Mouse (Mus musculus): ENCODE measurements at regions not wholly inside any gene's neighbourhood (a gene's known extent, or its start where the extent isn't known, plus 50 kb on each side); places are given as distances from the start of the nearest gene placed in this dataset.

DNA sequence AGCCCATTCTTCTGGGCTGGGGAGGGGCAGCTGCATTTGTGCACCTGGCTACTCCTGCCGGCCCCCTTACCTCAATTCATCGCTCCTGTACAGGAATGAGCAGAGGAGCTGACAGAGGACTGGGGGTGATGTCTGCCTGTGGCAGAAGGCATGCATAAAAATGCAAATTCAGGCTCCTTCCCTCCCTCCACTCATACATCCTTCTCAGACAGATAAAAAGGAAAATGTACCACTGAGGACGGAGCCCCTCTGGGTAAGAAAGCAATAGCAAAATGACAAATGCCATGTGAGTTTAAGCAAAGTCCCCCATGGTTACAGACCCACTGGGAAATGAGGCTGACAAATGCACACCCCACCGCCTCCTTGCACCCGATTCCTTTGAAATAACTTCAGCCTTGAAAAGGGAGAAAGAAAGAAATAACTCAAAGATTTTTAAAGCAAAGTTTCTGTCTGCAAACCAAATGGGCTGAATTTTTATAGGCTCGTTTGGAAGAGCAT lies 161.1 kb upstream of the Vstm2b start:
- TF ChIP-seq POLR2A (IDR thresholded peaks at IDR 0.05; ENCODE audit: borderline replicate concordance, extremely low read depth, low read depth, low read length) = no peak
- no peak for TF ChIP-seq CTCF (IDR thresholded peaks at IDR 0.05; ENCODE audit: insufficient read depth, low read length)
